Mouse (Mus musculus): ENCODE results near the gene Olfr585. TPM values are rescaled to one million over a fixed set of nuclear protein-coding genes. Genes with fewer than 3 reads are reported as not detected.

The Olfr585 gene
- total RNA-seq (2021): not detected

DNA sequence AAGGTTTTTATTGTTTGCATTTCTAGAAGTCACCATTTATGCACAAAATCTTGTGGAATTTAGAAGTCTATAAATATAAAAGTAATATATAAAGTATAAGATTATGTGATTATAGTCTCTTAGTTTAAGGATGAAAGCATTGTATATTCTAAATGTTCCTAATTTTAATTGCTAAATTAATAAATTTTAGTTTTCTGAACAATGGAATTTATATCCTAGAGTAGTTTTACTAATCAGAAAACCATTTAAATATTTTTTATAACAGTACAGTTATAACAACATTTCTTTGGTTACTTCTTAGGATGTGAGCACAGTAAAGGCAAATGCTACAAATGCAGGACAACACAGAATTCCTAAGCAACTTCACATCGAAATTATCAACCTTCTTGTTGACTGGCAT, at the start of gene Olfr585:
Olfr585 (plus strand) TSS at position 301 of the 400 bp plus-strand sequence.
- intact Hi-C loops (cut with DNase I): no loop called here
- DNase-seq: no peak

GRCm38 (mm10) chr7:103051000-103051399, 46.5 kb upstream of the Olfr585 start, which contains the start of gene Olfr583:
Gene Olfr583 (plus strand): TSS chr7:103051300.
- no peak for DNase-seq
- intact Hi-C loops (cut with DNase I): no loop called here

- intact Hi-C loops (cut with DNase I): no loop called here
- DNase-seq: no peak
Measured at GRCm38 (mm10) chr7:103081585-103081984, 15.9 kb upstream of the Olfr585 start, which contains the start of gene Olfr584. Gene Olfr584 (plus strand): TSS chr7:103081885.

DNA sequence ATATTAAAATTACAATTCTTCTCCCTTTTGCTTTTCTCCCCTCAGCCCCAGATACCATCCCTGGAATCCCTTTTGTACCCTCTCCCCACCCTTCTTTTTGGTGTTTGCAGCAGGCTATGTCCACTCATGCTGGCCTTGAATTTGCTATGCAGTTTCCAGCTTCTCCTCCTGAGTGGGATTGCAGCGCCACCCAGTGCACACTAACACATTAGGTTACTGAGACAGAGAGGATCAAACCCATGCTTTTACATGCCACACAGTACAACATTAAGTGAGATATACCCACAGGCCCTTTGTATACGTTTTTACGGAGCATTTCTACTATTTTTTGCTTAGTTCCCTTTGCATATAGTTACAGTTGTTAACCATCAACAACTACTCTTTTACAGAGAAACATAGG, 21.9 kb downstream of the Olfr585 start:
- intact Hi-C loops (cut with DNase I): loop anchor here (5.0 kb wide), 1 partner anchor 607 kb away; no protein-coding TSS in a partner anchor
- no peak for DNase-seq

- no peak for DNase-seq
- intact Hi-C loops (cut with DNase I): no loop called here
Measured at GRCm38 (mm10) chr7:103125538-103125937, 28.0 kb downstream of the Olfr585 start, which contains the start of gene Olfr586. Gene Olfr586 (minus strand): TSS chr7:103125638.

- intact Hi-C loops (cut with DNase I): no loop called here
Measured at GRCm38 (mm10) chr7:103140579-103140978, 43.1 kb downstream of the Olfr585 start, which contains the start of gene Olfr588-ps1. Gene Olfr588-ps1 (plus strand): TSS chr7:103140879.

More at GRCm38 (mm10) chr7:103140579-103140978, 43.1 kb downstream of the Olfr585 start, which contains the start of gene Olfr588-ps1:
- DNase-seq: no peak

Other genes starting within 250 kb of the Olfr585 start
- gene Olfr566, start 239.0 kb upstream of the Olfr585 start, total RNA-seq (2021): not detected
- gene Olfr568, start 220.6 kb upstream of the Olfr585 start, total RNA-seq (2021): not detected
- not detected for gene Olfr569, start 206.8 kb upstream of the Olfr585 start, total RNA-seq (2021)
- not detected for gene Olfr570, start 203.1 kb upstream of the Olfr585 start, total RNA-seq (2021)
- not detected for gene Olfr571, start 180.2 kb upstream of the Olfr585 start, total RNA-seq (2021)
- gene Olfr572, start 173.3 kb upstream of the Olfr585 start, total RNA-seq (2021): not detected
- gene Olfr573-ps1, start 155.1 kb upstream of the Olfr585 start, total RNA-seq (2021): not detected
- gene Olfr574, start 149.3 kb upstream of the Olfr585 start, total RNA-seq (2021): not detected
- not detected for gene Olfr575, start 138.9 kb upstream of the Olfr585 start, total RNA-seq (2021)
- gene Olfr576, start 135.1 kb upstream of the Olfr585 start, total RNA-seq (2021): not detected
- not detected for gene Olfr577, start 121.8 kb upstream of the Olfr585 start, total RNA-seq (2021)
- gene Olfr578, start 108.4 kb upstream of the Olfr585 start, total RNA-seq (2021): not detected
- not detected for gene Olfr582, start 59.7 kb upstream of the Olfr585 start, total RNA-seq (2021)
- not detected for gene Olfr583, start 46.4 kb upstream of the Olfr585 start, total RNA-seq (2021)
- not detected for gene Olfr584, start 15.8 kb upstream of the Olfr585 start, total RNA-seq (2021)
- not detected for gene Olfr586, start 27.9 kb downstream of the Olfr585 start, total RNA-seq (2021)
- not detected for gene Olfr588-ps1, start 43.2 kb downstream of the Olfr585 start, total RNA-seq (2021)
- gene Olfr589, start 58.6 kb downstream of the Olfr585 start, total RNA-seq (2021): not detected
- not detected for gene Olfr591, start 80.6 kb downstream of the Olfr585 start, total RNA-seq (2021)
- not detected for gene Olfr592, start 87.1 kb downstream of the Olfr585 start, total RNA-seq (2021)
- not detected for gene Olfr593, start 114.1 kb downstream of the Olfr585 start, total RNA-seq (2021)
- gene Olfr594, start 119.3 kb downstream of the Olfr585 start, total RNA-seq (2021): not detected
- gene Usp17ld, start 154.8 kb downstream of the Olfr585 start, total RNA-seq (2021): not detected
- gene Olfr596, start 207.9 kb downstream of the Olfr585 start, total RNA-seq (2021): not detected
- not detected for gene Olfr597, start 218.6 kb downstream of the Olfr585 start, total RNA-seq (2021)
- gene Olfr598, start 225.8 kb downstream of the Olfr585 start, total RNA-seq (2021): not detected
- gene Olfr599, start 238.2 kb downstream of the Olfr585 start, total RNA-seq (2021): not detected

All from heart, postnatal 10 days (tissue).